8 mouse cellular contexts compared by ENCODE assay signal in genomic region chr6:49021141-49022012, GRCm38 (mm10). TPM values are rescaled to one million over a fixed set of nuclear protein-coding genes. Genes with fewer than 3 reads are reported as not detected.
DNase-seq lines count a peak whose midpoint lies in the region.

No protein-coding gene starts in this region.

- DNase-seq in right cerebral cortex, adult 18-20 months: peak; percentile 62
- no peak for DNase-seq in right cerebral cortex, postnatal 14 days
- DNase-seq in frontal cortex, postnatal 14 days (ENCODE audit: low spot score in 2 of 2): peak; percentile 31 to 63
- DNase-seq in left cerebral cortex, adult 9 months (ENCODE audit: low spot score in 2 of 2): peak; percentile 62 to 65
- DNase-seq in right cerebral cortex, postnatal 36 days (ENCODE audit: low spot score in 2 of 2): peak; percentile 49 to 53
- DNase-seq in natural killer cell, adult 2 months (ENCODE audit: low spot score in 2 of 2): no peak
- DNase-seq in urinary bladder, postnatal 14 days (ENCODE audit: low spot score): no peak
- DNase-seq in gastrocnemius, postnatal 14 days: no peak

- intact Hi-C loops in gastrocnemius, postnatal 14 days (cut with DNase I; ENCODE audit: low total_unique reads): no loop called here

RNA-seq across cellular contexts. Expression of gene Gpnmb, which starts 15.0 kb away (rescaled TPM):
- total RNA-seq in gastrocnemius, postnatal 14 days (2021): 1 to 10 TPM in 1 of 2 experiments, under 1 TPM in 1; 0.78 to 1.2 TPM

RNA-seq across cellular contexts. Expression of gene Svs1, which starts 34.7 kb away (rescaled TPM):
- not detected for total RNA-seq in gastrocnemius, postnatal 14 days (2021)

RNA-seq across cellular contexts. Expression of gene Doxl2, which starts 46.6 kb away (rescaled TPM):
- total RNA-seq in gastrocnemius, postnatal 14 days (2021): not detected

RNA-seq across cellular contexts. Expression of gene Malsu1, which starts 52.2 kb away (rescaled TPM):
- total RNA-seq in gastrocnemius, postnatal 14 days (2021): 10 to 100 TPM; 39.1 to 40.3 TPM

Comparison
In these comparisons a context has a peak if more than half of its experiments do, and no peak if none do; other contexts are left out.
1. DNase-seq: peak in right cerebral cortex, adult 18-20 months (single experiment), frontal cortex, postnatal 14 days (2 of 2), left cerebral cortex, adult 9 months (2 of 2) and right cerebral cortex, postnatal 36 days (2 of 2); none in right cerebral cortex, postnatal 14 days (single experiment), natural killer cell, adult 2 months (0 of 2), urinary bladder, postnatal 14 days (single experiment) and gastrocnemius, postnatal 14 days (single experiment).